Mouse (Mus musculus): Measurements from ENCODE around the gene Eefsec. TPM values are rescaled to one million over a fixed set of nuclear protein-coding genes. Genes with fewer than 3 reads are reported as not detected.

Eefsec gene
- polyA plus RNA-seq, 1 experiment from 2014 or later: 37.4 TPM

GRCm38 (mm10) chr6:88369851-88370635 is 76.3 kb downstream of the Eefsec start:
- H3K27me3 ChIP-seq: no peaks in the 10 kb centered on the region
- no peak for ATAC-seq (ENCODE audit: insufficient number of reproducible peaks, low FRiP score, low TSS enrichment, low read depth)
- H3K4me3 ChIP-seq (replicated peaks): no peak overlapping the region
- peaks cover 4% of the 10 kb centered on the region; the same call in 1 of the 2 replicates for H3K36me3 ChIP-seq
- no peak overlapping the region for H3K27ac ChIP-seq (replicated peaks)
- no peak overlapping the region for H3K4me2 ChIP-seq (replicated peaks)
- no peaks in the 10 kb centered on the region for H3K9me3 ChIP-seq (replicated peaks)
- 48% methylated on average over 8 of the region's 8 CpGs for whole genome bisulfite sequencing
- H3K9ac ChIP-seq: no peak overlapping the region
- peaks cover 14% of the 10 kb centered on the region for H3K4me1 ChIP-seq

DNA sequence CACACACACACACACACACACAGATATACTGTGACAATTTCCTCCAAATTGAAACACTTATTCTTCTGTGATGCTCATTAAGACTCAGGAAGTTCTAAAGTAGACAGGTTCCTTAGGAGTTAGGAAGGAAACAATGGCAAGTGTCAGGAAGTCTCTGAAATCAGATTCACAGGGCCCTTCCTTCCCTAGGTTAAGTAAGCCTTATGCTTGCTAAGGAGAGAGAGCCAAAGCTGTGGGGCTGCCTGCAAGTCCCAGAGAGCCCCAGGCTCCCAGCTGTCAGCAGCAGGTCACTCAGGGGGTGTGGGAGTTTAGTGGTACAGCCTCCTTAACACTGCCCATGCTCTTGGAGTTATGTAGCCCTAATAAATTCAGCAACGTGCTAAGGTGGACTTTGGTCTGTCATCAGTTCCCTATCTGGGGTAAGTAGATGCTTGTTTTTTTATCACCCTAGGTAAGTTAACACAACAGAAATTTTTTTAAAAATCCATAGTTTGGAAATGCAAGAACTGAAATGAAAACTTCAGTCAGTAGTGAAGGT is 82.8 kb downstream of the Eefsec start:
- 57% methylated on average over 1 of the region's 1 CpGs for WGBS
- Histone ChIP-seq H3K27me3 (no peaks in the 10 kb centered on the region), H3K9ac (no peak overlapping the region), H3K27ac (replicated peaks) (no peak overlapping the region), H3K9me3 (replicated peaks) (no peaks in the 10 kb centered on the region), H3K4me2 (replicated peaks) (no peak overlapping the region), H3K4me3 (replicated peaks) (no peak overlapping the region), H3K4me1 (0 out of 2 replicates have a peak, but pooled peaks cover 2% of the 10 kb centered on the region), H3K36me3 (0 out of 2 replicates have a peak, but pooled peaks cover 4% of the 10 kb centered on the region)
- no peak for ATAC-seq (ENCODE audit: insufficient number of reproducible peaks, low FRiP score, low TSS enrichment, low read depth)

GRCm38 (mm10) chr6:88361096-88361495 is 85.2 kb downstream of the Eefsec start:
- ATAC-seq (ENCODE audit: insufficient number of reproducible peaks, low FRiP score, low TSS enrichment, low read depth): no peak
- Histone ChIP-seq H3K36me3 (0 out of 2 replicates have a peak, but pooled peaks cover 4% of the 10 kb centered on the region), H3K9me3 (replicated peaks) (no peaks in the 10 kb centered on the region), H3K27me3 (no peaks in the 10 kb centered on the region), H3K9ac (no peak overlapping the region), H3K4me1 (peaks cover under 1% of the 10 kb centered on the region; the same call in 1 of the 2 replicates), H3K4me2 (replicated peaks) (no peak overlapping the region), H3K4me3 (replicated peaks) (no peak overlapping the region), H3K27ac (replicated peaks) (no peak overlapping the region)
- 80% methylated on average over 1 of the region's 1 CpGs for WGBS

- Histone ChIP-seq H3K4me3 (replicated peaks) (no peak overlapping the region), H3K27me3 (no peaks in the 10 kb centered on the region), H3K4me2 (replicated peaks) (no peak overlapping the region), H3K36me3 (0 out of 2 replicates have a peak, but pooled peaks cover 4% of the 10 kb centered on the region), H3K27ac (replicated peaks) (no peak overlapping the region), H3K4me1 (peaks cover 8% of the 10 kb centered on the region; the same call in 1 of the 2 replicates), H3K9ac (no peak overlapping the region), H3K9me3 (replicated peaks) (no peaks in the 10 kb centered on the region)
- ATAC-seq (ENCODE audit: insufficient number of reproducible peaks, low FRiP score, low TSS enrichment, low read depth): no peak
Observed at GRCm38 (mm10) chr6:88358210-88358609, 88.1 kb downstream of the Eefsec start.

DNA sequence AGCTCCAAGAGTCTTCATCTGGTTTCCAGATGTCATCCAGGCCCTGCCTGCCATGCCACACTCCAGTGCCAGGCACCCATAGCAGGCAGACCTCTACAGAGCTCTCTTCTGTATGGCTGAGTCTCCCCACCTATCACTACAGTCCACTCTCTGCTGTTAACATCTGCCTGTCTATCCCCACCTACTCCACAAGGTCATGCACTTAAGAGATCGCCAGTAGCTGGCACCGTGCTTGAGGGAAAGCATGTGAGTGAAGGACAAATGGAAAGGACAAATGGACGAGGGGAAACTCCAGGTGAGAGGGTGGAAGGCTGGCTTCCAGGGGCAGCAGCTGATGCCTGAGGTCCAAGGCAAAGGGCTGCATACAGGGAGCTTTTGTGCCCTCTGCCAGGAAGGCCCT is 90.5 kb downstream of the Eefsec start:
- Histone ChIP-seq H3K4me2 (replicated peaks) (no peak overlapping the region), H3K9me3 (replicated peaks) (no peaks in the 10 kb centered on the region), H3K9ac (no peak overlapping the region), H3K27me3 (no peaks in the 10 kb centered on the region), H3K27ac (replicated peaks) (no peak overlapping the region), H3K36me3 (0 out of 2 replicates have a peak, but pooled peaks cover 9% of the 10 kb centered on the region), H3K4me3 (replicated peaks) (no peak overlapping the region), H3K4me1 (peaks cover 8% of the 10 kb centered on the region; the same call in 1 of the 2 replicates)
- 73% methylated on average over 3 of the region's 3 CpGs for whole genome bisulfite sequencing
- ATAC-seq (ENCODE audit: insufficient number of reproducible peaks, low FRiP score, low TSS enrichment, low read depth): peak; percentile 60; the same call in 1 of the 2 replicates

DNA sequence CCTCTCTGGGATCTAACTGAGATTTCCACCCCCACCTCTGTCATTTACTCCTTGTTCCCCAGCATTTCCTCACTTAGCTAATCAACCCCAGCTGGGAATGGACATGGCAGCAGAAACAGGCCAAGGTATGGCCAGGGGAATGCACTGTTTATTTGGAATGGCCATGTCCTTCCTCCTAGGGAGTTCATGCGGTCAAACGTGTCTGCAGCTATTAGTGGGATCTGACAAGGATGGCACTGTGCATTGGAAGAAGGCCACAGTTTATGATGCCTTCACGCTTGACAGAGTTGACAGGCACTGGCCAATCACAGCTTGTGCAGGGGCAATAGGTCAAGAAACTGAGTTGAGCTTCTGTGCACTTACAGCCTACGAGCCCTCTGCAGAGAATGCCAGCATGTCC is 93.8 kb downstream of the Eefsec start:
- no peak for ATAC-seq (ENCODE audit: insufficient number of reproducible peaks, low FRiP score, low TSS enrichment, low read depth)
- Histone ChIP-seq H3K4me2 (replicated peaks) (no peak overlapping the region), H3K36me3 (peaks cover 12% of the 10 kb centered on the region; the same call in 1 of the 2 replicates), H3K4me3 (replicated peaks) (no peak overlapping the region), H3K9me3 (replicated peaks) (no peaks in the 10 kb centered on the region), H3K4me1 (peaks cover 8% of the 10 kb centered on the region; the same call in 1 of the 2 replicates), H3K27ac (replicated peaks) (no peak overlapping the region), H3K27me3 (no peaks in the 10 kb centered on the region), H3K9ac (no peak overlapping the region)
- 44% methylated on average over 4 of the region's 4 CpGs for WGBS

- WGBS: 82% methylated on average over 1 of the region's 1 CpGs
- H3K4me3 ChIP-seq (replicated peaks): no peak overlapping the region
- H3K27me3 ChIP-seq: no peaks in the 10 kb centered on the region
- H3K36me3 ChIP-seq: peaks cover 10% of the 10 kb centered on the region; the same call in 1 of the 2 replicates
- H3K9me3 ChIP-seq (replicated peaks): no peaks in the 10 kb centered on the region
- H3K4me2 ChIP-seq (replicated peaks): no peak overlapping the region
- H3K4me1 ChIP-seq: peaks cover 40% of the 10 kb centered on the region
- no peak for ATAC-seq (ENCODE audit: insufficient number of reproducible peaks, low FRiP score, low TSS enrichment, low read depth)
- H3K9ac ChIP-seq: no peak overlapping the region
- no peak overlapping the region for H3K27ac ChIP-seq (replicated peaks)
Observed at GRCm38 (mm10) chr6:88346776-88347175, 99.6 kb downstream of the Eefsec start.

GRCm38 (mm10) chr6:88345311-88345710 is 101.0 kb downstream of the Eefsec start:
- H3K4me2 ChIP-seq (replicated peaks): no peak overlapping the region
- peaks cover 6% of the 10 kb centered on the region; the same call in 1 of the 2 replicates for H3K36me3 ChIP-seq
- 70% methylated on average over 2 of the region's 2 CpGs for WGBS
- no peak for ATAC-seq (ENCODE audit: insufficient number of reproducible peaks, low FRiP score, low TSS enrichment, low read depth)
- H3K27me3 ChIP-seq: no peaks in the 10 kb centered on the region
- no peaks in the 10 kb centered on the region for H3K9me3 ChIP-seq (replicated peaks)
- peak overlapping the region; percentile 80 for H3K27ac ChIP-seq (replicated peaks)
- peaks cover 54% of the 10 kb centered on the region for H3K4me1 ChIP-seq
- no peak overlapping the region for H3K9ac ChIP-seq
- no peak overlapping the region for H3K4me3 ChIP-seq (replicated peaks)

DNA sequence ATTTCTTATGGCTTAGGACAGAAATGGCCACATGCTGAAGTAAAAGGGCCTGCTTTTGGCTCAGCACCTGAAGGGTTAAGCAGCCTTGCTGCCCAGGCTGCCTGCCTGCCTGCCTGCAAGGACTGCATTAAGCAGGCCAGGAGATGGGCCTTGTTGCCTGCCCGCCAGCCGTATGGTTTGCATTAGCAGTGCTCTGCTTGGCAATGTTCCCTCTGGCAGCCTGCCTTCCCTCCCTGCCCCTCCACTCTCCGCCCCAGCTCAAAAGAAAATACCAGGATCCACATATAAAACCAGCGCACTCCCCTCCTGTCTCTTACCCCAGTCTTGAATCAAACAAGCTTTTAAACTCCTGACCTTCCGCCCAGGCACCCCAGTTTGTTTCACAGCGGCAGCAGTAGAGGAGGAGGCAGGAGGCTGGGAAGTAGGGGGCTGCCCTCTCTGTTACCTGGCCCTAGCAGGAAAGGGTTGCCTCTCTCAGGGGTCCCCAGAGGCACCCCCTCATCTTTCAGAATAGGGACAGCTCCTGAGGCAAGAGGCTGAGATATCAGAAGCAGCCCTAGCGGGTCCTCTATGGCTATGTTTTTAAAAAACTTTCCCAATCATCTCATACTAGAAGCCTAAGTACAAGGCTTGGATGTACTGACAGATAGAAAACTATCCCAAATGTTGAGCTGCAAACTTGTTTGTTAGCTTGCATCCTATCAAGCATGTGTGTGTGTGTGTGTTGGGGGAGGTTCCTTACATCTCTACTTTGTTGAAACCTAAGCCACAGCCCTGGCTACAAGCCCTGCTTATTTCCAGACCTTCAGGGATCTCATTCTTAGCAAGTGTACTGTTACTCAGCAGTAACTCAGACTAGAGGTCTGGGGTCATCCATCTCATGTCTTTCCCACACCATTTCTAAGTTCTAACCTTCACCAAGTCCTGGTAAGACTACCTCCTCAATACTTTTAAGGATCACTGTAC is 102.6 kb downstream of the Eefsec start:
- Histone ChIP-seq H3K9me3 (replicated peaks) (no peaks in the 10 kb centered on the region), H3K4me2 (replicated peaks) (peak overlapping the region; percentile 31; the same call in 1 of the 2 replicates), H3K36me3 (no peaks in the 10 kb centered on the region), H3K27me3 (no peaks in the 10 kb centered on the region), H3K4me3 (replicated peaks) (no peak overlapping the region), H3K27ac (replicated peaks) (peak overlapping the region; percentile 92), H3K9ac (no peak overlapping the region), H3K4me1 (peaks cover 61% of the 10 kb centered on the region)
- 10% methylated on average over 7 of the region's 7 CpGs for WGBS
- ATAC-seq (ENCODE audit: insufficient number of reproducible peaks, low FRiP score, low TSS enrichment, low read depth): peak; percentile 92

DNA sequence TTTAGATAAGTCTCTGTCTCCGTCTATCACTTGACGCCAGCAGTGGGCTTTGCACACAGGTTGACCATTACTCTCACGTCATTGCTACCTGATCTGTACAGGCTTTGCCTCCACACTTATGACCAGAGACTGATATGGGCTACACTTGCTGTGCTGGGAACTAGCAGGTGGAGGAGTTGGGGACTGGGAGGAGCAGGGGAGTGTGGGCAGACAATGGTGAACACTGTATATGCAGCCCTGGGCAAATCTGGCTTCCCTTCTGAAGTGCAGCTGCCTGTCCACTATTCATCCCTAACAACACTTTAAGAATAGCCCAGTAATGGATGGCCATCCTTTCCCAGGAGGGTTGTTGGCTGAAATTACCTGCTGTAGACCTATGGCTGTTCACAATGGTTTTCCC is 103.4 kb downstream of the Eefsec start:
- Histone ChIP-seq H3K9me3 (replicated peaks) (no peaks in the 10 kb centered on the region), H3K4me2 (replicated peaks) (no peak overlapping the region), H3K36me3 (no peaks in the 10 kb centered on the region), H3K27me3 (no peaks in the 10 kb centered on the region), H3K9ac (no peak overlapping the region), H3K4me1 (peaks cover 61% of the 10 kb centered on the region), H3K27ac (replicated peaks) (peak overlapping the region; percentile 92), H3K4me3 (replicated peaks) (no peak overlapping the region)
- WGBS: 59% methylated on average over 3 of the region's 3 CpGs
- no peak for ATAC-seq (ENCODE audit: insufficient number of reproducible peaks, low FRiP score, low TSS enrichment, low read depth)

DNA sequence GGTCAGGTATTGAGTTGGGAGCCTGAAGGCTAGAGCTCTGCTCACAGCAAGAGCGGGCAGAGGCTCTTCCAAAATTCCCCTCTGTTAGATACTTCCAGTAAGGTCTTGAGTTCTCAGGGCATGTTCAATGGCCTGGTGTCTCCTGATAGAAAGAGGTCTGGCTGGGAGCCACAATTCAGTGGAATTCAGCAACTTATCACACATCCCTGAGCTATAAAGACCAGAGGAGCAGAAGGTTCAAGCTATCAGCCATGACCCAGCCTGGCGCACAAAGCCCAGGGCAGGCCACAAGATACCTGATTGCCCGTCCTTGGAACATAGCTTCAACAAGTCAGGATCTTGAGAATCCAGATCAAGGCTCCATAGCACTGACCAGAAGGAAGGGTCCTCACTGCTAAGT is 105.2 kb downstream of the Eefsec start:
- peaks cover 61% of the 10 kb centered on the region for H3K4me1 ChIP-seq
- H3K27ac ChIP-seq (replicated peaks): peak overlapping the region; percentile 56; the same call in 1 of the 2 replicates
- H3K4me2 ChIP-seq (replicated peaks): no peak overlapping the region
- H3K9me3 ChIP-seq (replicated peaks): no peaks in the 10 kb centered on the region
- no peaks in the 10 kb centered on the region for H3K27me3 ChIP-seq
- no peak overlapping the region for H3K9ac ChIP-seq
- no peaks in the 10 kb centered on the region for H3K36me3 ChIP-seq
- H3K4me3 ChIP-seq (replicated peaks): no peak overlapping the region
- WGBS: 89% methylated on average over 3 of the region's 3 CpGs
- no peak for ATAC-seq (ENCODE audit: insufficient number of reproducible peaks, low FRiP score, low TSS enrichment, low read depth)
